Mouse (Mus musculus): ENCODE measurements around the gene Drg2. TPM values are rescaled to one million over a fixed set of nuclear protein-coding genes. Genes with fewer than 3 reads are reported as not detected.

The Drg2 gene
- polyA plus RNA-seq (2014; fragmentation: Nextera tagmentation; extraction: Ambion mirVana) = 90.6 and 95.6 TPM in 2 replicates

GRCm38 (mm10) chr11:60454080-60454744, at the start of gene Drg2:
Drg2 (plus strand) TSS chr11:60454591.
- H3K27me3 ChIP-seq (ENCODE audit: control insufficient read depth, insufficient read depth, low read length) = no peaks in the 10 kb centered on the region
- H3K4me1 ChIP-seq (ENCODE audit: control insufficient read depth, insufficient read depth, low read length) = peaks cover 5% of the 10 kb centered on the region
- peak within 1 kb of the TSS; percentile 53 for H3K4me3 ChIP-seq (ENCODE audit: low read depth, low read length)
- H3K9ac ChIP-seq (replicated peaks; ENCODE audit: low read depth, low read length) = peak within 1 kb of the TSS; percentile 66
- ATAC-seq (ENCODE audit: low read depth) = peak; percentile 97
- WGBS = 5% methylated on average over 27 of the region's 27 CpGs
- H3K27ac ChIP-seq (ENCODE audit: low read depth, low read length) = peak within 1 kb of the TSS; percentile 36; the same call in 1 of the 2 replicates
- H3K4me2 ChIP-seq (ENCODE audit: low read depth, low read length) = peak within 1 kb of the TSS; percentile 77
- H3K9me3 ChIP-seq (ENCODE audit: control insufficient read depth, low read length) = no peaks in the 10 kb centered on the region
- peaks cover 18% of the 10 kb centered on the region; the same call in 1 of the 2 replicates for H3K36me3 ChIP-seq (ENCODE audit: control insufficient read depth, insufficient read depth, low read length)

DNA sequence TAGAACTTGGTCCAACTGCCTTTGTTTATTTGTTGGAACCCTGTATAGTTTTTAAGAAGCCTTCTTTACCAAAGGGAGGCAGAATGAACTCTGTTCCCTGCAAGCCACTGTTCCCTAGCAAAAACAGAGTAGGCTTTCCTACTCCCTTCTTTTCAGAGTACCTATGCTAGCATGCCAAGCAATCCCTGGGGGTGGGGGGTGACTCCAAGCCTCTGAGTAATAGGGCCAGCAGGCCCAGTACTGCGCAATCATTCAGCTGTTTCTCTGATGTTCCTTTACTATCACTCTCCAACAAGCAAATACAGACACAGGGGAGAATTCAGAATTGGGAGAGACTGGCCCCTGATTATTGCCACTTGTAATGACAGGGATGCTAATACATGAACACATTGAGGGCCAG, 47.8 kb upstream of the Drg2 start:
- H3K36me3 ChIP-seq (ENCODE audit: control insufficient read depth, insufficient read depth, low read length) = peaks cover 31% of the 10 kb centered on the region

DNA sequence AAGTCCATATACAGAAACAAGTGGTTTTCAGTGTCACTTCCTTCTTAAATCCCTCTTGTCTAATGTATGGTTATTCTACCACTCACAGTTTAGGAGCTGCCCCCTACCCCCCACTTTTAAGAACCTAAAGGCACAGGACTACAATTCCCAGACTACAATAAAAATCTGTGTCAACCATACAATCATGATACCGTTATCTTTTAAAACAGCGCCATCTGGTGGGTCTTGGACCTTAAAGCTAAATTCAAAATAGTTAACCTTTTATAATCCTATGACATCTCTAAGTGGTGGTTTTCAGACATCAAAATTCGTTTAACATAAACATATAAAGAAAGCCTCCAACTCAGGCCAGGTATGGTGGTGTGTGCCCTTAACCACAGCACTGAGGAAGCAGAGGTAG, 42.2 kb upstream of the Drg2 start:
- Histone ChIP-seq H3K27ac (ENCODE audit: low read depth, low read length) (no peak overlapping the region), H3K27me3 (ENCODE audit: control insufficient read depth, insufficient read depth, low read length) (no peaks in the 10 kb centered on the region), H3K9ac (replicated peaks; ENCODE audit: low read depth, low read length) (no peak overlapping the region), H3K4me2 (ENCODE audit: low read depth, low read length) (no peak overlapping the region), H3K9me3 (ENCODE audit: control insufficient read depth, low read length) (no peaks in the 10 kb centered on the region), H3K36me3 (ENCODE audit: control insufficient read depth, insufficient read depth, low read length) (peaks cover 3% of the 10 kb centered on the region), H3K4me3 (ENCODE audit: low read depth, low read length) (no peak overlapping the region), H3K4me1 (ENCODE audit: control insufficient read depth, insufficient read depth, low read length) (peaks cover 8% of the 10 kb centered on the region; the same call in 1 of the 2 replicates)
- 12% methylated on average over 3 of the region's 3 CpGs for WGBS
- ATAC-seq (ENCODE audit: low read depth) = no peak

More for the DNA sequence above, 47.8 kb upstream of the Drg2 start:
- no peak overlapping the region for H3K4me3 ChIP-seq (ENCODE audit: low read depth, low read length)
- H3K27ac ChIP-seq (ENCODE audit: low read depth, low read length) = no peak overlapping the region
- H3K9ac ChIP-seq (replicated peaks; ENCODE audit: low read depth, low read length) = no peak overlapping the region
- H3K9me3 ChIP-seq (ENCODE audit: control insufficient read depth, low read length) = no peaks in the 10 kb centered on the region
- no peaks in the 10 kb centered on the region for H3K4me1 ChIP-seq (ENCODE audit: control insufficient read depth, insufficient read depth, low read length)
- no peak for ATAC-seq (ENCODE audit: low read depth)
- no peak overlapping the region for H3K4me2 ChIP-seq (ENCODE audit: low read depth, low read length)
- WGBS = 94% methylated on average over 1 of the region's 1 CpGs
- no peaks in the 10 kb centered on the region for H3K27me3 ChIP-seq (ENCODE audit: control insufficient read depth, insufficient read depth, low read length)

- no peak for ATAC-seq (ENCODE audit: low read depth)
- Histone ChIP-seq H3K36me3 (ENCODE audit: control insufficient read depth, insufficient read depth, low read length) (no peaks in the 10 kb centered on the region), H3K27me3 (ENCODE audit: control insufficient read depth, insufficient read depth, low read length) (no peaks in the 10 kb centered on the region), H3K9me3 (ENCODE audit: control insufficient read depth, low read length) (no peaks in the 10 kb centered on the region), H3K4me3 (ENCODE audit: low read depth, low read length) (no peak overlapping the region), H3K27ac (ENCODE audit: low read depth, low read length) (no peak overlapping the region), H3K9ac (replicated peaks; ENCODE audit: low read depth, low read length) (no peak overlapping the region), H3K4me2 (ENCODE audit: low read depth, low read length) (no peak overlapping the region), H3K4me1 (ENCODE audit: control insufficient read depth, insufficient read depth, low read length) (peaks cover 8% of the 10 kb centered on the region; the same call in 1 of the 2 replicates)
- WGBS = 95% methylated on average over 2 of the region's 2 CpGs
These were observed 41.5 kb upstream of the Drg2 start for GRCm38 (mm10) chr11:60412921-60413320.

- no peak; the same call in 1 of the 2 replicates for ATAC-seq (ENCODE audit: low read depth)
- Histone ChIP-seq H3K4me3 (ENCODE audit: low read depth, low read length) (peak overlapping the region; percentile 85), H3K27me3 (ENCODE audit: control insufficient read depth, insufficient read depth, low read length) (no peaks in the 10 kb centered on the region), H3K9me3 (ENCODE audit: control insufficient read depth, low read length) (no peaks in the 10 kb centered on the region), H3K4me1 (ENCODE audit: control insufficient read depth, insufficient read depth, low read length) (peaks cover 18% of the 10 kb centered on the region), H3K9ac (replicated peaks; ENCODE audit: low read depth, low read length) (peak overlapping the region; percentile 78), H3K4me2 (ENCODE audit: low read depth, low read length) (peak overlapping the region; percentile 75), H3K27ac (ENCODE audit: low read depth, low read length) (peak overlapping the region; percentile 70), H3K36me3 (ENCODE audit: control insufficient read depth, insufficient read depth, low read length) (no peaks in the 10 kb centered on the region)
- under 1% methylated on average over 21 of the region's 21 CpGs for WGBS
These were observed 37.8 kb upstream of the Drg2 start for GRCm38 (mm10) chr11:60416590-60416962.

DNA sequence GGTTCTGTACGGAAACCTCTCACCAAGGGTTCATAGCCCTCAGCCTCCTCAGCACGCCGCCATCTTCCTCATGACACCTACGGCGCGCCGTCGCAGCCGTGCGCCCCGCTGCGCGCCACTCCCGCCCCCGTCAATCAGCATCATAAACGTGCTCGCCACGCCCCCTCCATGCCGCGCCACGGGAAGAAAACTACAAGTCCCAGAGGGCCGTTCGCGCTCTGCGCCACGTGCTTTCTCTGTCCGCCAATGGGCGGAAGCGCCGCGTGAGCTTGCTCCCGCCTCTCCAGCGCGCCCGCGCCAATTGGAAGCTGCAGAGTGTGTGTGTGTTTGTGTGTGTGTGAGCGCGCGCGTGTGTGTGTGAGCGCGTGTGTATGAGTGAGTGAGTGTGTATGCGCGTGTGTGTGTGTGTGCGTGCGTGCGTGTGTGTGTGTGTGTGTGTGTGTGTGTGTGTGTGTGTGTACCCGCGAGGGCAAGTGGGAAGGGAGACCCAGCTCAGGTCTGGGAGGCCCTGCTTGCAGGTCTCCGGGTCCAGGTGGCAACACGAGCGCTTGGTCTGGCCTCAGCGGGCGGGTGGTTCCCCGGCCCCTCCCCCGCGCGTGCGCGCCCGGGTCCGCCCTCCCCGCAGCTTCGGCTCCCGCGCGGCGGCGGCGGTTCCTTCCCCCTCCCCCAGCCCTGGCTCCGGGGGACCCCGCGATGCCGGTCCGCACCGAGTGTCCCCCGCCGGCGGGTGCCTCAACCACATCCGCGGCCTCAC, 37.3 kb upstream of the Drg2 start, which contains the start of gene Gid4:
Gid4 (plus strand) TSS at position 183 of the 754 bp plus-strand sequence.
- no peaks in the 10 kb centered on the region for H3K36me3 ChIP-seq (ENCODE audit: control insufficient read depth, insufficient read depth, low read length)
- WGBS = 1% methylated on average over 40 of the region's 81 CpGs

GRCm38 (mm10) chr11:60417717-60418472, 36.5 kb upstream of the Drg2 start, which contains the start of gene Atpaf2:
Atpaf2 (minus strand) TSS chr11:60418457.
- Histone ChIP-seq H3K4me1 (ENCODE audit: control insufficient read depth, insufficient read depth, low read length) (peaks cover 18% of the 10 kb centered on the region), H3K9ac (replicated peaks; ENCODE audit: low read depth, low read length) (peak within 1 kb of the TSS; percentile 83), H3K27me3 (ENCODE audit: control insufficient read depth, insufficient read depth, low read length) (no peaks in the 10 kb centered on the region), H3K9me3 (ENCODE audit: control insufficient read depth, low read length) (no peaks in the 10 kb centered on the region), H3K4me2 (ENCODE audit: low read depth, low read length) (peak within 1 kb of the TSS; percentile 94), H3K4me3 (ENCODE audit: low read depth, low read length) (peak within 1 kb of the TSS; percentile 85), H3K36me3 (ENCODE audit: control insufficient read depth, insufficient read depth, low read length) (no peaks in the 10 kb centered on the region), H3K27ac (ENCODE audit: low read depth, low read length) (peak within 1 kb of the TSS; percentile 86)
- under 1% methylated on average over 35 of the region's 39 CpGs for WGBS
- ATAC-seq (ENCODE audit: low read depth) = peak; percentile 54

More for the DNA sequence above, 37.3 kb upstream of the Drg2 start, which contains the start of gene Gid4:
- Histone ChIP-seq H3K27ac (ENCODE audit: low read depth, low read length) (peak within 1 kb of the TSS; percentile 86), H3K4me3 (ENCODE audit: low read depth, low read length) (peak within 1 kb of the TSS; percentile 85), H3K27me3 (ENCODE audit: control insufficient read depth, insufficient read depth, low read length) (no peaks in the 10 kb centered on the region), H3K4me1 (ENCODE audit: control insufficient read depth, insufficient read depth, low read length) (peaks cover 18% of the 10 kb centered on the region), H3K9me3 (ENCODE audit: control insufficient read depth, low read length) (no peaks in the 10 kb centered on the region), H3K4me2 (ENCODE audit: low read depth, low read length) (peak within 1 kb of the TSS; percentile 94), H3K9ac (replicated peaks; ENCODE audit: low read depth, low read length) (peak within 1 kb of the TSS; percentile 83)
- ATAC-seq (ENCODE audit: low read depth) = peak; percentile 96

- WGBS = 31% methylated on average over 6 of the region's 6 CpGs
- Histone ChIP-seq H3K27ac (ENCODE audit: low read depth, low read length) (0 out of 2 replicates have a peak overlapping the region, but pooled peaks have one; percentile 6), H3K4me1 (ENCODE audit: control insufficient read depth, insufficient read depth, low read length) (peaks cover 18% of the 10 kb centered on the region), H3K36me3 (ENCODE audit: control insufficient read depth, insufficient read depth, low read length) (no peaks in the 10 kb centered on the region), H3K27me3 (ENCODE audit: control insufficient read depth, insufficient read depth, low read length) (no peaks in the 10 kb centered on the region), H3K9ac (replicated peaks; ENCODE audit: low read depth, low read length) (peak overlapping the region; percentile 83), H3K4me2 (ENCODE audit: low read depth, low read length) (peak overlapping the region; percentile 94), H3K4me3 (ENCODE audit: low read depth, low read length) (peak overlapping the region; percentile 85), H3K9me3 (ENCODE audit: control insufficient read depth, low read length) (no peaks in the 10 kb centered on the region)
- no peak for ATAC-seq (ENCODE audit: low read depth)
These were observed 36.0 kb upstream of the Drg2 start for GRCm38 (mm10) chr11:60418473-60418803.
